Mouse (Mus musculus) lung, embryonic 15.5 days (tissue): ENCODE data around the gene Tpm1. TPM values are rescaled to one million over a fixed set of nuclear protein-coding genes. Genes with fewer than 3 reads are reported as not detected.

Source experiments
- ATAC-seq: fragments of 200-750 bp; cut with Nextera tagmentation; 2 replicates; pipeline ENCODE4 v1.8.0; 2017; ENCODE audit warnings: moderate number of reproducible peaks, borderline replicate concordance; ENCODE audit not compliant: low FRiP score, low TSS enrichment; ENCODE audit errors: extremely low read depth
- H3K27ac ChIP-seq: fragments of 300-500 bp; sonication (generic); 2 replicates; pipeline ENCODE4 v1.5.1; 2015; ENCODE audit warnings: moderate library complexity, mild to moderate bottlenecking, inconsistent platforms
- H3K27me3 ChIP-seq: fragments of 300-500 bp; sonication (generic); 2 replicates; pipeline ENCODE4 v1.6.1; 2015; ENCODE audit warnings: inconsistent platforms
- H3K36me3 ChIP-seq: fragments of 300-500 bp; sonication (generic); 2 replicates; pipeline ENCODE4 v1.6.1; 2015; ENCODE audit warnings: inconsistent platforms
- H3K4me1 ChIP-seq: fragments of 300-500 bp; sonication (generic); 2 replicates; pipeline ENCODE4 v1.6.1; 2015; ENCODE audit warnings: inconsistent platforms
- H3K4me2 ChIP-seq: fragments of 300-500 bp; sonication (generic); 2 replicates; pipeline ENCODE4 v1.6.1; 2015; ENCODE audit warnings: inconsistent platforms, mild to moderate bottlenecking, moderate library complexity
- H3K4me3 ChIP-seq: fragments of 300-500 bp; sonication (generic); 2 replicates; pipeline ENCODE4 v1.5.1; 2015; ENCODE audit warnings: mild to moderate bottlenecking, inconsistent platforms
- H3K9ac ChIP-seq: fragments of 300-500 bp; sonication (generic); 2 replicates; pipeline ENCODE4 v1.6.1; 2015; ENCODE audit warnings: inconsistent platforms
- H3K9me3 ChIP-seq: fragments of 300-500 bp; sonication (generic); 2 replicates; pipeline ENCODE4 v1.6.1; 2016; ENCODE audit warnings: inconsistent platforms
- WGBS: fragments of 180-500 bp; shearing (Covaris S2); methylation state at CpG from one replicate; pipeline ENCODE4 v1.1.7; 2015; 5-methylcytosine and 5-hydroxymethylcytosine counted together
- polyA plus RNA-seq: library from polyadenylated mRNA; unstranded; fragments of >200 nt; fragmentation: Nextera tagmentation; extraction: Ambion mirVana; gene quantifications from 2 replicates; pipeline ENCODE4 v1.2.1, GENCODE M21; 2015

Gene Tpm1
- polyA plus RNA-seq, 1 experiment from 2014 or later: 774 TPM

GRCm38 (mm10) chr9:67045306-67045675, 3.9 kb downstream of the Tpm1 start:
- ATAC-seq: no peak
- no peaks in the 10 kb centered on the region for H3K9me3 ChIP-seq
- peak overlapping the region; percentile 15; the same call in 1 of the 2 replicates for H3K4me3 ChIP-seq
- peaks cover 62% of the 10 kb centered on the region for H3K4me1 ChIP-seq
- no peaks in the 10 kb centered on the region for H3K27me3 ChIP-seq
- 19% methylated on average over 4 of the region's 4 CpGs for WGBS
- peak overlapping the region; percentile 89; the same call in 1 of the 2 replicates for H3K27ac ChIP-seq
- H3K36me3 ChIP-seq: no peaks in the 10 kb centered on the region
- peak overlapping the region; percentile 91 for H3K4me2 ChIP-seq
- no peak overlapping the region for H3K9ac ChIP-seq

- Histone ChIP-seq H3K4me1 (peaks cover 67% of the 10 kb centered on the region), H3K9ac (no peak overlapping the region)
- WGBS: 27% methylated on average over 9 of the region's 9 CpGs
Observed at GRCm38 (mm10) chr9:67044551-67045305, 4.5 kb downstream of the Tpm1 start.

GRCm38 (mm10) chr9:67043231-67044199, 5.7 kb downstream of the Tpm1 start:
- Histone ChIP-seq H3K4me2 (peak overlapping the region; percentile 91), H3K9ac (peak overlapping the region; percentile 77), H3K36me3 (no peaks in the 10 kb centered on the region), H3K9me3 (no peaks in the 10 kb centered on the region), H3K27ac (peak overlapping the region; percentile 90), H3K4me1 (peaks cover 72% of the 10 kb centered on the region), H3K4me3 (peak overlapping the region; percentile 58), H3K27me3 (no peaks in the 10 kb centered on the region)
- peak; percentile 95 for ATAC-seq
- under 1% methylated on average over 73 of the region's 73 CpGs for WGBS

More at GRCm38 (mm10) chr9:67044551-67045305, 4.5 kb downstream of the Tpm1 start:
- H3K4me2 ChIP-seq: peak overlapping the region; percentile 91
- H3K27ac ChIP-seq: peak overlapping the region; percentile 89; the same call in 1 of the 2 replicates
- no peak for ATAC-seq
- no peaks in the 10 kb centered on the region for H3K9me3 ChIP-seq
- H3K36me3 ChIP-seq: no peaks in the 10 kb centered on the region
- peak overlapping the region; percentile 58; the same call in 1 of the 2 replicates for H3K4me3 ChIP-seq
- no peaks in the 10 kb centered on the region for H3K27me3 ChIP-seq

- Histone ChIP-seq H3K4me1 (peaks cover 74% of the 10 kb centered on the region), H3K4me3 (peak overlapping the region; percentile 58)
- WGBS: 14% methylated on average over 6 of the region's 6 CpGs
Observed at GRCm38 (mm10) chr9:67042813-67043207, 6.4 kb downstream of the Tpm1 start.

GRCm38 (mm10) chr9:67041840-67042812, 7.1 kb downstream of the Tpm1 start:
- Histone ChIP-seq H3K36me3 (peaks cover 4% of the 10 kb centered on the region; the same call in 1 of the 2 replicates), H3K27ac (peak overlapping the region; percentile 74), H3K4me2 (peak overlapping the region; percentile 91), H3K27me3 (no peaks in the 10 kb centered on the region), H3K4me1 (peaks cover 75% of the 10 kb centered on the region), H3K4me3 (peak overlapping the region; percentile 58), H3K9me3 (no peaks in the 10 kb centered on the region), H3K9ac (peak overlapping the region; percentile 5; the same call in 1 of the 2 replicates)
- 35% methylated on average over 14 of the region's 14 CpGs for WGBS
- no peak for ATAC-seq

More at GRCm38 (mm10) chr9:67042813-67043207, 6.4 kb downstream of the Tpm1 start:
- H3K9ac ChIP-seq: peak overlapping the region; percentile 77
- peak overlapping the region; percentile 90 for H3K27ac ChIP-seq
- 0 out of 2 replicates have a peak, but pooled peaks cover 2% of the 10 kb centered on the region for H3K36me3 ChIP-seq
- H3K9me3 ChIP-seq: no peaks in the 10 kb centered on the region
- peak overlapping the region; percentile 91 for H3K4me2 ChIP-seq
- H3K27me3 ChIP-seq: no peaks in the 10 kb centered on the region
- no peak for ATAC-seq

GRCm38 (mm10) chr9:67040963-67041839, 8.0 kb downstream of the Tpm1 start:
- Histone ChIP-seq H3K27ac (peak overlapping the region; percentile 74), H3K27me3 (no peaks in the 10 kb centered on the region), H3K4me3 (peak overlapping the region; percentile 58), H3K36me3 (peaks cover 10% of the 10 kb centered on the region; the same call in 1 of the 2 replicates), H3K4me2 (peak overlapping the region; percentile 91), H3K4me1 (peaks cover 74% of the 10 kb centered on the region), H3K9ac (peak overlapping the region; percentile 5; the same call in 1 of the 2 replicates), H3K9me3 (no peaks in the 10 kb centered on the region)
- no peak for ATAC-seq
- 21% methylated on average over 4 of the region's 4 CpGs for WGBS

GRCm38 (mm10) chr9:67039867-67040266, 9.3 kb downstream of the Tpm1 start:
- 74% methylated on average over 10 of the region's 10 CpGs for WGBS
- no peak overlapping the region for H3K27ac ChIP-seq
- no peak overlapping the region for H3K4me3 ChIP-seq
- H3K9me3 ChIP-seq: peaks cover 2% of the 10 kb centered on the region; the same call in 1 of the 2 replicates
- peaks cover 68% of the 10 kb centered on the region for H3K4me1 ChIP-seq
- no peak for ATAC-seq
- H3K4me2 ChIP-seq: no peak overlapping the region
- no peak overlapping the region for H3K9ac ChIP-seq
- H3K36me3 ChIP-seq: peaks cover 24% of the 10 kb centered on the region
- no peaks in the 10 kb centered on the region for H3K27me3 ChIP-seq

GRCm38 (mm10) chr9:67038686-67039085, 10.5 kb downstream of the Tpm1 start:
- peaks cover 58% of the 10 kb centered on the region for H3K4me1 ChIP-seq
- no peak overlapping the region for H3K9ac ChIP-seq
- no peak overlapping the region for H3K4me2 ChIP-seq
- peaks cover 35% of the 10 kb centered on the region for H3K36me3 ChIP-seq
- ATAC-seq: no peak
- H3K4me3 ChIP-seq: no peak overlapping the region
- peaks cover 3% of the 10 kb centered on the region; the same call in 1 of the 2 replicates for H3K9me3 ChIP-seq
- WGBS: 83% methylated on average over 7 of the region's 7 CpGs
- H3K27ac ChIP-seq: no peak overlapping the region
- no peaks in the 10 kb centered on the region for H3K27me3 ChIP-seq

- Histone ChIP-seq H3K4me2 (no peak overlapping the region), H3K27me3 (no peaks in the 10 kb centered on the region), H3K27ac (peak overlapping the region; percentile 87), H3K36me3 (peaks cover 46% of the 10 kb centered on the region), H3K4me3 (no peak overlapping the region), H3K4me1 (peaks cover 58% of the 10 kb centered on the region), H3K9me3 (peaks cover 3% of the 10 kb centered on the region; the same call in 1 of the 2 replicates), H3K9ac (no peak overlapping the region)
- 81% methylated on average over 4 of the region's 4 CpGs for WGBS
- ATAC-seq: no peak
Observed at GRCm38 (mm10) chr9:67037666-67038065, 11.5 kb downstream of the Tpm1 start.

- H3K36me3 ChIP-seq: peaks cover 56% of the 10 kb centered on the region
- 39% methylated on average over 2 of the region's 2 CpGs for WGBS
- peak overlapping the region; percentile 87 for H3K27ac ChIP-seq
- H3K4me1 ChIP-seq: peaks cover 50% of the 10 kb centered on the region
- no peak overlapping the region for H3K9ac ChIP-seq
- H3K27me3 ChIP-seq: no peaks in the 10 kb centered on the region
- H3K4me3 ChIP-seq: no peak overlapping the region
- ATAC-seq: no peak
- peaks cover 3% of the 10 kb centered on the region; the same call in 1 of the 2 replicates for H3K9me3 ChIP-seq
- H3K4me2 ChIP-seq: no peak overlapping the region
Observed at GRCm38 (mm10) chr9:67036527-67037118, 12.6 kb downstream of the Tpm1 start.
